1 mouse cellular context compared by ENCODE assay signal in the genomic region with DNA sequence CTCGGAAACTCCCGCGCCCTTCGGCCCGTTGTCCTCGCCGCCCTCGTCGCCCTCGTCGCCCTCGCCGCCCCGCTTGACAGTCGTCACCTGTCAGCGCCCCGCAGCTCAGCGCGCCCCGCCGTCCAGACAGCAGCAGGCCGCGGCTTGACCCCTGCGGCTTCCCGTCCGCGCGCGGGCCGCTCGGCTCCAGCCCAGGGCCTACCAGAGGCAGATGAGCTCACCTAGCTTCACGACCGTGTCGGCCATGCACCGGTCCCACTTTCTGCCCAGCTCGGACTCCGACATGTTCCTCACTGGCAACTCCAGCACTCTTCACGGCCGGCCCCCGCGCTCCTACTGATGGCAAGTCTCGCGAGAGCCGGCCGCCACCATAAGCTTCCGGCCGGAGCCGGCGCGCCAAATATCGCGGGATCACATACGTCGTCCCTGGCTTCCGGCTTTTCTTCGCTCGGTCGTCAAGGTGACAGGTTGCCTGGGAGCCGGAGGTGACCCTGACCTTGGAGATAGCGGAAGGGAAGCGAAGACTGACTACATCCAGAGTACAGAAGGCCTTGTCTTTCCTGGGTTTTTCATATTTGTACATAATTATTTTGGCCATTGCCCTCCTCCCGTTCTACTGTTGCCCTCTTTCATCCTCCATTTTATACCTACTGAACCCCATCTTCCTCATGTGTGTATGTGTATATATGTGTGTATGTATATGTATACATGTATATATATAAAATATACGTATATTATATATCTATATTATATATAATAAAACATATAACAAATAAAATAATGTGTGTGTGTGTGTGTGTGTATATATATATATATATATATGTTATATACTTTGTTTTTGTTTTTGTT.
TF ChIP-seq lines count a peak whose summit lies in the region.

A gene (minus strand): TSS at position 413 of the 849 bp plus-strand sequence.

TF ChIP-seq in myocyte, 11 proteins besides CTCF, POLR2A, EP300 and RAD21 (continued from another document):
- TF ChIP-seq REST (IDR thresholded peaks at IDR 0.05; ENCODE audit: insufficient read depth, insufficient read length), result no peak
- peak; percentile 94 for TF ChIP-seq POLR2AphosphoS2 (IDR thresholded peaks at IDR 0.05; ENCODE audit: insufficient read length, low read depth)
